Mouse (Mus musculus) liver, embryonic 14.5 days (tissue): ENCODE data around the gene Lyl1.

ENCODE experiments used
- CTCF ChIP-seq: IDR thresholded peaks from 2 replicates; pipeline ENCODE4 v1.5.1; 2016; ENCODE audit warnings: antibody characterized with exemption, low read depth, control low read depth
- EP300 ChIP-seq: IDR thresholded peaks from 2 replicates; pipeline ENCODE4 v1.6.1; 2016; ENCODE audit warnings: antibody characterized with exemption, low read depth

- TF ChIP-seq CTCF (no peak), EP300 (no peak)
These were observed 15.5 kb downstream of the Lyl1 start for GRCm38 (mm10) chr8:84716790-84717189.
